Comparison of ENCODE assay signal across 18 mouse cellular contexts in the genomic region with DNA sequence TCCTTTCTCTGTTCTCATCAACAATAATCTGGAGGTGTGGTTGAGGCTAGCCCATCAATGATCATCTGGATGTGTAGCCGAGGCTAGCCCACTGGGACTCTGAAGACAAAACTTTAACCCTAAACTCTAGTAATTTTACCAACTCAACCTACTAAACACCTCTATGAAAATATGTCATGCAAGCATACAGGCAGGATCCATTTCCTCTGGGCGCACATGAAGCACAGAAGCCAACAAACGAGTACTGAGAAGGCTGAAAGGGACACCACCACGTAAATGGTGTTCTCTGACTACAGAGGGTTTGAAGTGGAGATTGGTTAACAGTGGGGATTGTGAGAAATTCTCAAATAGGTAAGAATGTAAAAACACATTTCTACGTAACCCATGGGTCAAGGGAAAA. TPM values are rescaled to one million over a fixed set of nuclear protein-coding genes. Genes with fewer than 3 reads are reported as not detected.
DNase-seq lines count a peak whose midpoint lies in the region; ATAC-seq and TF ChIP-seq lines count a peak whose summit lies in the region.
"Had no signal": no experiment of that assay in that cellular context is flagged by ENCODE, and none has a peak within 500 bp of the region (broad histone marks: within the 10 kb centered on the region; RNA-seq: fewer than 3 reads in every experiment).

No protein-coding gene starts in this region.

- H3K4me1 ChIP-seq in G1E (ENCODE audit: insufficient read depth, low read depth, low read length), result peaks cover 96% of the 10 kb centered on the region
- peaks cover 33% of the 10 kb centered on the region for H3K4me1 ChIP-seq in liver, postnatal 0 days (ENCODE audit: insufficient read depth)
- H3K4me1 ChIP-seq: forebrain, embryonic 10.5 days; hindbrain, embryonic 15.5 days had no signal

- H3K36me3 ChIP-seq in G1E (replicated peaks), result peaks cover 46% of the 10 kb centered on the region
- H3K36me3 ChIP-seq in liver, postnatal 0 days (replicated peaks; ENCODE audit: insufficient read depth, low read length), result no peaks in the 10 kb centered on the region
- H3K36me3 ChIP-seq: forebrain, embryonic 10.5 days; hindbrain, embryonic 15.5 days; intestine, embryonic 15.5 days had no signal

- H3K9ac ChIP-seq in liver, postnatal 0 days (replicated peaks), result peak overlapping the region; percentile 50; the same call in 1 of the 2 replicates
- H3K9ac ChIP-seq: hindbrain, embryonic 15.5 days; intestine, embryonic 15.5 days had no signal

- no peak for ATAC-seq in G1E (ENCODE audit: extremely low read depth, insufficient number of reproducible peaks, low FRiP score, poor library complexity, severe bottlenecking)
- ATAC-seq in liver, postnatal 0 days, result no peak
- ATAC-seq: intestine, embryonic 15.5 days had no signal

- H3K9me3 ChIP-seq in G1E (replicated peaks), result peaks cover 2% of the 10 kb centered on the region
- no peaks in the 10 kb centered on the region for H3K9me3 ChIP-seq in liver, postnatal 0 days (ENCODE audit: low read length)
- H3K9me3 ChIP-seq: forebrain, embryonic 10.5 days; hindbrain, embryonic 15.5 days; intestine, embryonic 15.5 days had no signal

- TF ChIP-seq EP300 in liver, postnatal 0 days (IDR thresholded peaks at IDR 0.05; ENCODE audit: low read depth), result no peak

- H3K4me3 ChIP-seq in G1E (ENCODE audit: low read depth, low read length), result peak overlapping the region; percentile 64; the same call in 1 of the 2 replicates
- H3K4me3 ChIP-seq in liver, postnatal 0 days (ENCODE audit: low read depth, low read length), result peak overlapping the region; percentile 41; the same call in 1 of the 2 replicates
- H3K4me3 ChIP-seq: forebrain, embryonic 10.5 days; hindbrain, embryonic 15.5 days; intestine, embryonic 15.5 days; layer of hippocampus, adult 2 months had no signal

- no peak for TF ChIP-seq CTCF in G1E (IDR thresholded peaks at IDR 0.05; ENCODE audit: low read depth, low read length)
- no peak for TF ChIP-seq CTCF in liver, postnatal 0 days (IDR thresholded peaks at IDR 0.05; ENCODE audit: low read depth)

- 0 out of 2 replicates have a peak overlapping the region, but pooled peaks have one; percentile 74 for H3K27ac ChIP-seq in liver, postnatal 0 days (ENCODE audit: low read depth)
- H3K27ac ChIP-seq: forebrain, embryonic 10.5 days; gastrocnemius, adult 2 months; hindbrain, embryonic 15.5 days; layer of hippocampus, adult 2 months had no signal

- peak; percentile 26 for DNase-seq in thymus, postnatal 0 days (ENCODE audit: low spot score)
- DNase-seq in thymus, postnatal 4 days, result no peak
- no peak for DNase-seq in G1E (ENCODE audit: low spot score)
- DNase-seq in induced T-regulatory cell, adult 2 months (ENCODE audit: low read depth), result peak; percentile 64
- no peak for DNase-seq in liver, postnatal 0 days
- DNase-seq in ovary, postnatal 14 days (ENCODE audit: low spot score), result no peak
- no peak for DNase-seq in left cerebral cortex, adult 9 months (ENCODE audit: low spot score in 2 of 2)
- DNase-seq: adrenal gland, postnatal 10 days; gastrocnemius, adult 2 months; heart, postnatal 4 days; kidney, postnatal 25 days; lung, adult 18-20 months; midbrain, embryonic 14.5 days; right cerebral cortex, adult 18-20 months had no signal

- H3K27me3 ChIP-seq in G1E (ENCODE audit: insufficient read depth, low read length), result no peaks in the 10 kb centered on the region
- H3K27me3 ChIP-seq in liver, postnatal 0 days (ENCODE audit: insufficient read depth, low read length), result no peaks in the 10 kb centered on the region
- H3K27me3 ChIP-seq: hindbrain, embryonic 15.5 days; intestine, embryonic 15.5 days had no signal

- peak overlapping the region; percentile 68 for H3K4me2 ChIP-seq in liver, postnatal 0 days (ENCODE audit: low read depth, low read length)
- H3K4me2 ChIP-seq: hindbrain, embryonic 15.5 days; intestine, embryonic 15.5 days had no signal

- 77% methylated on average over 5 of the region's 5 CpGs for WGBS in liver, postnatal 0 days (ENCODE audit: insufficient replicate concordance)

RNA-seq across cellular contexts. Expression of a gene that starts 47.3 kb away (rescaled TPM):
- polyA plus RNA-seq in thymus, postnatal 0 days (2015; fragmentation: Nextera tagmentation; extraction: Ambion mirVana), result 132 and 135 TPM in 2 replicates
- total RNA-seq in G1E (2014; fragmentation: Nextera tagmentation) (39.7 and 57.1 TPM in 2 replicates), G1E (2017) (119 and 120 TPM in 2 replicates)
- polyA plus RNA-seq in G1E (2012), result 44.7 and 45.2 TPM in 2 replicates
- polyA plus RNA-seq in liver, postnatal 0 days (2015; fragmentation: Nextera tagmentation; extraction: Ambion mirVana), result 77.0 and 78.6 TPM in 2 replicates

RNA-seq across cellular contexts. Expression of a gene that starts 47.3 kb away (rescaled TPM):
- polyA plus RNA-seq in thymus, postnatal 0 days (2015; fragmentation: Nextera tagmentation; extraction: Ambion mirVana), result 37.7 and 38.4 TPM in 2 replicates
- total RNA-seq in G1E (2014; fragmentation: Nextera tagmentation), result 137 and 145 TPM in 2 replicates
- 117 and 124 TPM in 2 replicates for total RNA-seq in G1E (2017)
- 18.9 and 24.7 TPM in 2 replicates for polyA plus RNA-seq in G1E (2012)
- 19.6 and 23.0 TPM in 2 replicates for polyA plus RNA-seq in liver, postnatal 0 days (2015; fragmentation: Nextera tagmentation; extraction: Ambion mirVana)

Comparison
In these comparisons a context has a peak if more than half of its experiments do, and no peak if none do; other contexts are left out.
1. DNase-seq: peak in thymus, postnatal 0 days (single experiment) and induced T-regulatory cell, adult 2 months (single experiment); none in thymus, postnatal 4 days (single experiment), G1E (single experiment), liver, postnatal 0 days (single experiment), ovary, postnatal 14 days (single experiment) and left cerebral cortex, adult 9 months (0 of 2).